Mouse (Mus musculus): ENCODE measurements around the gene Alkal2.

The Alkal2 gene

GRCm38 (mm10) chr12:30912048-30912381, 27.9 kb downstream of the Alkal2 start:
- in situ Hi-C loops (cut with MboI; ENCODE audit: unreplicated experiment in 2 of 2): loop anchor here in 1 of 2 experiments (10.0 to 25.0 kb wide), 2 partner anchors 327 to 1300 kb away; partner anchors contain the start of genes Pik3cg and Tmem18

DNA sequence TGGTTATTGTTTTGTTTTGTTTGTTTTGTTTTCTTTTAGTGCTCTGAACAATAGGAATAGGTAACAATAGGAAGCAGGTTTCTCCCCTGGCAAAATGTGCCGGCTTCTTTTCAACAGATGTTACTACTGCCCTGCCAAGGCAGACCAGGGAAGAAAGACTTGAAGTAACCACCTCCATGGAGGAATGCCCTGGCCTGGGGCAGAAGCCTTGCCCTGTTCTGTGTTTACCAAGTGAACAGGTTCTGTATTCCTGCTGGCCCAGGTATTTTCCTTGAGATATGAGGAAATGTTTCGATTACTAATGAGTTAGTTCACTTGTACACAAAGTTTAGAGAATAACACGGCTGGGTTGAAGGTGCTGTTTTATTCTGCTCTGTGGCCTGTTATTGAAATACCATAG, 28.7 kb downstream of the Alkal2 start:
- in situ Hi-C loops (cut with MboI; ENCODE audit: unreplicated experiment in 2 of 2): loop anchor here in 1 of 2 experiments (10.0 to 25.0 kb wide), 2 partner anchors 328 to 1299 kb away; partner anchors contain the start of genes Pik3cg and Tmem18

DNA sequence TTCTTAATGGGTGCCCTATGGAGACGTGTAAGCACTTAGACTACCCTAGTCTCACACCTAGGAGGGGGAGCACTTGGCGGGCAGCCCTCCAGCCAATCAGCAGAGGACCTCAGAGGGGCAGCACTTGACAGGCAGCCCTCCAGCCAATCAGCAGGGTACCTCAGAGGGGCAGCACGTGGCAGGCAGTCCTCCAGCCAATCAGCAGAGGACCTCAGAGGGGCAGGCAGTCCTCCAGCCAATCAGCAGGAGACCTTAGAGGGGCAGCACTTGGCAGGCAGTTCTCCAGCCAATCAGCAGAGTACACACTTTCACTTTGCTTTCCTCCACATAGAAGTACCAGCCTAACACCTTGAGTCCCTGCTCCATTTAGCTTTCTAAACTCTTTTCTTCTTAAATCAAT, 38.3 kb downstream of the Alkal2 start:
- in situ Hi-C loops (cut with MboI; ENCODE audit: unreplicated experiment in 2 of 2): loop anchor here in 1 of 2 experiments (25.0 kb wide), 1 partner anchor 1290 kb away; the partner anchor contains the start of gene Pik3cg

DNA sequence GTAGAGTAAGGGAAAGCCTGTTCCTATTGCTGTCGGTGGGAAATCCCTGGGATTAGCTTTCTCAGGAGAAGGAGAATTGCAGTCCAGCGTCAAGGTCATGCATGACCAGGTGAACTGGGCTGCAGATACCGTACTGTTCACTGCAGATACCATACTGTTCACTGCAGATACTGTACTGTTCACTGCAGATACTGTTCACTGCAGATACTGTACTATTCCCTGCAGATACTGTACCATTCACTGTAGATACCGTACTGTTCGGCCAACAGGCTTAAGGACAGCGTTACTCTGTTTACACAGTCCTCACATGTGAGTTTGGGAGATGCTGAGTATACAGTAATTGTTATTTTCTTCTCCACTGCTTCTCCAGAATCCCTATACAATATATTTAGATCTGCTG, 44.1 kb downstream of the Alkal2 start:
- in situ Hi-C loops (cut with MboI; ENCODE audit: unreplicated experiment in 2 of 2): no loop called here

DNA sequence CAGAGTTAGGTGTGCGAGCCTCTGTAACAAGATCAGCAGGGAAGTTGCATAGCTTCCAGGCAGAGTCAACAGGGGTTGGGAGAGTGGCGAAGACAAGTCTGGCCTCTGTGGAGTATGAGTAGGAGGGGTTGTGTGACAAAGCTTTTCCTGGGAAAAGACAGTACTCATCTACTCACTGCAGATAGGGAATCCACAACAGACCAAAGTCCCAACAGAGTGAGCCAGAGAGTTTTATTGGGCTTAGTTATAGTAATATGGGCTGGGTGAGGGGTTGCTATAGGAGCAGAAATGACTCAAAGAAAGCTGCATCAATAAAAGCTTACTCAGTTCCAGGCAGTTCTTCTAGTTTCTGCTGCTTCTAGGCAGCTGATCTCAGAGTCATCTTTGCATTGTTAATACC, 49.2 kb downstream of the Alkal2 start:
- in situ Hi-C loops (cut with MboI; ENCODE audit: unreplicated experiment in 2 of 2): no loop called here

DNA sequence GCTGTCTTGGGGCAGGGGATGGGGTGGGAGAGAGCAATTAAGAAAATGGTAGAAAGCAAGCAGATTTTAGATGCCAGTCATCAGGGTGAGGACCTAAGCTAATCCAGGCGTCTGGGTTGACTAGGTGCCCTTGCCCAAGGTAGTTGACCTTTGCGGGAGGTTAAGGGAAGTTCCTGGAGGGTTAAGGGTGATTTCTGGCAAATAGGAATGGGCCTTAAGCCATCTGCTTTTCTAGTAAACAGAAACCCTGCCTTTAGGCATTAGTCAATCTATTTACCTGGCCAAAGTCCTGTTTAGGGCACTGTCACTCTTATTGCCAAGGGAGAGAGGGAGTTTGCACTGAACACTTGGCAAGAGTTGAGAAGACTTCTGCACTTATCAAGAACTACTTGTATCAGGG, 52.8 kb downstream of the Alkal2 start:
- in situ Hi-C loops (cut with MboI; ENCODE audit: unreplicated experiment in 2 of 2): no loop called here
